Comparison of ENCODE assay signal across 6 mouse cellular contexts in genomic region chr17:27963120-27963519, GRCm38 (mm10). TPM values are rescaled to one million over a fixed set of nuclear protein-coding genes. Genes with fewer than 3 reads are reported as not detected.
A peak's percentile ranks its signal among the peaks of the same experiment; 100 is the strongest.
DNase-seq lines count a peak whose midpoint lies in the region; ATAC-seq and TF ChIP-seq lines count a peak whose summit lies in the region.
"Not testable (repeated sequence)": the region's sequence is repeated elsewhere in the genome, so short reads cannot be mapped to it uniquely, and the experiment has no call there.

No protein-coding gene starts in this region.

- H3K4me3 ChIP-seq in E14TG2a.4 (replicated peaks; ENCODE audit: low read length) = peak overlapping the region; percentile 47
- H3K4me3 ChIP-seq in MEL (ENCODE audit: control insufficient read depth in 1 of 2, insufficient read depth in 1 of 2, low read depth in 2 of 2, low read length in 2 of 2); kidney, postnatal 0 days (replicated peaks; ENCODE audit: low read depth, low read length); thymus, adult 2 months (ENCODE audit: control insufficient read depth, insufficient read depth, low read length): not testable (repeated sequence)

- H3K4me2 ChIP-seq in kidney, postnatal 0 days (ENCODE audit: low read length) = not testable (repeated sequence)

- TF ChIP-seq EP300 in MEL (IDR thresholded peaks at IDR 0.05; ENCODE audit: low read depth in 1 of 2, low read length in 2 of 2) = not testable (repeated sequence)

- not testable (repeated sequence) for H3K27ac ChIP-seq in MEL (ENCODE audit: control insufficient read depth, low read depth, low read length)
- 0 out of 2 replicates have a peak overlapping the region, but pooled peaks have one; percentile 83 for H3K27ac ChIP-seq in kidney, postnatal 0 days
- H3K27ac ChIP-seq in thymus, adult 2 months (ENCODE audit: control insufficient read depth, insufficient read depth, low read length) = peak overlapping the region; percentile 14; the same call in 1 of the 2 replicates

- ATAC-seq in kidney, postnatal 0 days (replicated peaks; ENCODE audit: low FRiP score, low read depth) = not testable (repeated sequence)

- not testable (repeated sequence) for H3K27me3 ChIP-seq in E14TG2a.4 (ENCODE audit: insufficient read depth, low read length); MEL (ENCODE audit: control insufficient read depth in 1 of 2, insufficient read depth in 2 of 2, low read length in 2 of 2); kidney, postnatal 0 days (ENCODE audit: insufficient read depth, low read length); thymus, adult 2 months (ENCODE audit: control insufficient read depth, insufficient read depth, low read length)

- H3K4me1 ChIP-seq in E14TG2a.4 (replicated peaks; ENCODE audit: low read depth, low read length) = peaks cover 50% of the 10 kb centered on the region
- H3K4me1 ChIP-seq in MEL (ENCODE audit: control insufficient read depth in 1 of 2, insufficient read depth in 2 of 2, low read length in 2 of 2) = not testable (repeated sequence)
- H3K4me1 ChIP-seq in kidney, postnatal 0 days (replicated peaks; ENCODE audit: insufficient read depth, low read length) = peaks cover 18% of the 10 kb centered on the region
- H3K4me1 ChIP-seq in thymus, adult 2 months (replicated peaks; ENCODE audit: control insufficient read depth, insufficient read depth, low read length) = peaks cover 17% of the 10 kb centered on the region

- peak; percentile 25 for DNase-seq in MEL (ENCODE audit: low read depth, low spot score)
- peak; percentile 70 for DNase-seq in ZHBTc4 (ENCODE audit: low read depth, low spot score)
- DNase-seq in kidney, postnatal 0 days (ENCODE audit: low spot score); thymus, adult 2 months: not testable (repeated sequence)
- DNase-seq in thymus, postnatal 25 days = peak; percentile 6

- H3K9me3 ChIP-seq in E14TG2a.4 (ENCODE audit: low read length); MEL (replicated peaks; ENCODE audit: insufficient read depth, low read length); kidney, postnatal 0 days (replicated peaks; ENCODE audit: low read length): not testable (repeated sequence)

- H3K79me2 ChIP-seq in MEL (ENCODE audit: control insufficient read depth, insufficient read depth, low read length, poor library complexity) = not testable (repeated sequence)

- TF ChIP-seq POLR2A in MEL (IDR thresholded peaks at IDR 0.05; ENCODE audit: control insufficient read depth in 1 of 2, insufficient read depth in 1 of 2, low read depth in 1 of 2, low read length in 2 of 2, poor library complexity in 1 of 2); thymus, adult 2 months (IDR thresholded peaks at IDR 0.05; ENCODE audit: control insufficient read depth, extremely low read depth, insufficient read depth, low read length, poor library complexity): not testable (repeated sequence)

- H3K9ac ChIP-seq in MEL (ENCODE audit: control insufficient read depth, low read depth, low read length, poor library complexity, severe bottlenecking); kidney, postnatal 0 days (ENCODE audit: low read depth, low read length): not testable (repeated sequence)

- not testable (repeated sequence) for TF ChIP-seq RAD21 in MEL (IDR thresholded peaks at IDR 0.05; ENCODE audit: low read depth, low read length)

- not testable (repeated sequence) for TF ChIP-seq CTCF in E14TG2a.4 (conservative IDR thresholded peaks at IDR 0.05; ENCODE audit: low read length); MEL (IDR thresholded peaks at IDR 0.05 in 2 of 3, conservative IDR thresholded peaks at IDR 0.05 in 1 of 3; ENCODE audit: control insufficient read depth in 1 of 3, insufficient read depth in 1 of 3, low read depth in 2 of 3, low read length in 3 of 3, poor library complexity in 1 of 3, severe bottlenecking in 1 of 3); kidney, postnatal 0 days (IDR thresholded peaks at IDR 0.05; ENCODE audit: low read depth); thymus, adult 2 months (IDR thresholded peaks at IDR 0.05; ENCODE audit: borderline replicate concordance, control insufficient read depth, extremely low read depth, insufficient read depth, low read length, poor library complexity)

- H3K36me3 ChIP-seq in E14TG2a.4 (ENCODE audit: insufficient read depth, low read length); MEL (ENCODE audit: control insufficient read depth in 1 of 2, insufficient read depth in 2 of 2, low read length in 2 of 2); kidney, postnatal 0 days (ENCODE audit: insufficient read depth, low read length); thymus, adult 2 months (ENCODE audit: control insufficient read depth, insufficient read depth, low read length): not testable (repeated sequence)

- WGBS in kidney, postnatal 0 days = 96% methylated on average over 7 of the region's 7 CpGs
- WGBS in thymus, adult 2 months = 69% methylated on average over 7 of the region's 7 CpGs

TF ChIP-seq in MEL, 35 proteins besides CTCF, POLR2A, EP300 and RAD21:
- TF ChIP-seq ZNF384 (IDR thresholded peaks at IDR 0.05; ENCODE audit: low read depth, low read length) = 0 out of 2 replicates have a peak, but pooled peaks have one; percentile 22
TF ChIP-seq in MEL: peak in this region for 1; not testable (repeated sequence) for 34.

RNA-seq across cellular contexts. Expression of gene Taf11, which starts 53.5 kb away (rescaled TPM):
- 40.8 and 45.7 TPM in 2 replicates for total RNA-seq in MEL (2012; rRNA removed)
- 10 to 100 TPM in 1 of 2 experiments, not detected in 1; 77.8 TPM for polyA plus RNA-seq in MEL (2012; ENCODE audit: insufficient read depth in 1 of 2, insufficient read length in 2 of 2, low read depth in 1 of 2, low replicate concordance in 2 of 2, missing spikeins in 1 of 2)
- polyA plus RNA-seq in kidney, postnatal 0 days (2015; fragmentation: Nextera tagmentation; extraction: Ambion mirVana) = 55.5 and 58.1 TPM in 2 replicates
- 12.5 and 13.6 TPM in 2 replicates for polyA plus RNA-seq in thymus, adult 2 months (2012; rRNA removed)

RNA-seq across cellular contexts. Expression of gene Anks1, which starts 54.0 kb away (rescaled TPM):
- 11.6 and 11.9 TPM in 2 replicates for total RNA-seq in MEL (2012; rRNA removed)
- polyA plus RNA-seq in MEL (2012; ENCODE audit: insufficient read depth in 1 of 2, insufficient read length in 2 of 2, low read depth in 1 of 2, low replicate concordance in 2 of 2, missing spikeins in 1 of 2) = 10 to 100 TPM in 1 of 2 experiments, not detected in 1; 15.9 TPM
- 10.5 and 11.3 TPM in 2 replicates for polyA plus RNA-seq in kidney, postnatal 0 days (2015; fragmentation: Nextera tagmentation; extraction: Ambion mirVana)
- polyA plus RNA-seq in thymus, adult 2 months (2012; rRNA removed) = 103 and 109 TPM in 2 replicates
